Mouse (Mus musculus): Measurements from ENCODE around the gene Tom1. TPM values are rescaled to one million over a fixed set of nuclear protein-coding genes. Genes with fewer than 3 reads are reported as not detected.
A peak's percentile ranks its signal among the peaks of the same experiment; 100 is the strongest.

Gene Tom1
- total RNA-seq (2021), result 10 to 100 TPM; 45.9 to 49.7 TPM
- long read RNA-seq, experiment 1, transcript Tom1-202 (15 exons, 2,267 nt), result major isoform, 62 of 92 reads
- long read RNA-seq, experiment 1, partial matches to known transcripts, result 0 of 92 reads
- long read RNA-seq, experiment 1, other reads (novel, unspliced or antisense), result 29 of 92 reads
- long read RNA-seq, experiment 2, transcript Tom1-202 (15 exons, 2,267 nt), result major isoform, 65 of 91 reads
- long read RNA-seq, experiment 2, partial matches to known transcripts, result 2 of 91 reads
- long read RNA-seq, experiment 2, other reads (novel, unspliced or antisense), result 20 of 91 reads

GRCm38 (mm10) chr8:75033511-75034243, at the start of gene Tom1:
Gene Tom1 (plus strand): TSS chr8:75033705.
- no peak for TF ChIP-seq CTCF (IDR thresholded peaks at IDR 0.05)
- Histone ChIP-seq H3K4me3 (peak within 1 kb of the TSS; percentile 82), H3K27ac (peak within 1 kb of the TSS; percentile 99)
- DNase-seq, result peak; percentile 99
- intact Hi-C loops (cut with DNase I), result loop anchor here (5.0 kb wide), 2 partner anchors 36 to 74 kb away; partner anchors contain the start of gene Mcm5

DNA sequence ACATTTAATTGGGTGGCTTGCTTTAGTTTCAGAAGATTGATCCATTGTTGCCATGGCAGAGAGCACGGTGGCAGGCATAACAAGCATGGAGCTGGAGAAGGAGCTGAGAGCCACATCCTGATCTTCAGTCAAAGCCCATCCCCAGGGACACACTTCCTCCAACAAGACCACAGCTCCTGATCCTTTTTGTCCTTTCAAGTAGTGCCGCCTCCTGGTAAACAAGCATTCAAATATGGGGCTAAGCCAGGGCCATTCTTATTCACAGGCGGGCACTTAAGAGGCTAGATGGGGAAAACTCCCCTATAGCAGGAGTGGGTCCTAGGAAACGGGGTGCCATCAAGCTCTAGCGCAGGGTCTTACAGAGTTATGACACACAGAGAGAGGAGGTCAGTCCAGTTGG, 46.1 kb upstream of the Tom1 start:
- intact Hi-C loops (cut with DNase I), result no loop called here

DNA sequence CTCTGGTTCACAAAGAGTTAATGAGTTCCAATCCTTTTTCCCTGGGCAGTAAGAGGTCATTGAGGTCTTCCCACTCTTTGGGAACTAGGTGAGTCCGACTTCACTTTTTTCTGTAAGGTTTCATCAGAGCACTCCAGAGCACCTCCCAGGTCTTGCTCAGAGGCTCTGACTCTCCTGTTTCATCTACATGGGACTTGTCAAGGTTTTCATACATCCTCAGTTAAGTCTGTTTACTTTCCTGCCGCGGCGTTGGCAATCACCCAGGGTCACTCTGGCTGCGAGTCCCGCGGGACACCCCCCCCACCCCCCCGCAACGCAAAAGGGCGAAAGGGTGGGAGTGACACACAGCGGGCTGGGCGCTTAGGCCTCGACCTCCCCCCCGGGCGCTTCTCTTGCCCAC, 43.5 kb upstream of the Tom1 start:
- Histone ChIP-seq H3K4me3 (peak overlapping the region; percentile 11; the same call in 1 of the 2 replicates), H3K27ac (no peak overlapping the region)
- intact Hi-C loops (cut with DNase I), result no loop called here
- DNase-seq, result no peak
- TF ChIP-seq CTCF (IDR thresholded peaks at IDR 0.05), result no peak

More for the DNA sequence above, 46.1 kb upstream of the Tom1 start:
- TF ChIP-seq CTCF (IDR thresholded peaks at IDR 0.05), result no peak
- Histone ChIP-seq H3K27ac (no peak overlapping the region), H3K4me3 (no peak overlapping the region)
- no peak for DNase-seq

DNA sequence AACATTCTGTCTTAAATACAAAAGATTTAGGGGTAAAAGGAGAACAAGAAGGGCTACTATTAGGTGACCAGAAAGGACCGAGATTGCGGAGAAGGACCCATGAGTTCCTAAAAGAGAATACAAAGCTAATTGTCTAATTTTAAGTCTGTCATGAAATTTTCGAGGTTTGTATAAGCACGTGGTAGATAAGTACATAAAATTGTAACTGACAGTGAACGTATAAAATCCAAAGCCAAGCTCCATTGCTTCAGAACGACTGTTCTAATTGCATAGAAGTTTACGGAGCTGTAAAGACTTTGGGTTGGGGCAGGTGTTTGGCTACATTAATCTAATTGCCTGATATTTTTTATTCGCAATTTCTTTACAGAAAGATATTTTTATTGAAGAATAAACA, 40.4 kb upstream of the Tom1 start, which contains the start of gene Hmgxb4:
Gene Hmgxb4 (plus strand): TSS at position 276 of the 394 bp plus-strand sequence.
- Histone ChIP-seq H3K27ac (peak within 1 kb of the TSS; percentile 99), H3K4me3 (peak within 1 kb of the TSS; percentile 96)
- intact Hi-C loops (cut with DNase I), result no loop called here
- DNase-seq, result no peak
- no peak for TF ChIP-seq CTCF (IDR thresholded peaks at IDR 0.05)

DNA sequence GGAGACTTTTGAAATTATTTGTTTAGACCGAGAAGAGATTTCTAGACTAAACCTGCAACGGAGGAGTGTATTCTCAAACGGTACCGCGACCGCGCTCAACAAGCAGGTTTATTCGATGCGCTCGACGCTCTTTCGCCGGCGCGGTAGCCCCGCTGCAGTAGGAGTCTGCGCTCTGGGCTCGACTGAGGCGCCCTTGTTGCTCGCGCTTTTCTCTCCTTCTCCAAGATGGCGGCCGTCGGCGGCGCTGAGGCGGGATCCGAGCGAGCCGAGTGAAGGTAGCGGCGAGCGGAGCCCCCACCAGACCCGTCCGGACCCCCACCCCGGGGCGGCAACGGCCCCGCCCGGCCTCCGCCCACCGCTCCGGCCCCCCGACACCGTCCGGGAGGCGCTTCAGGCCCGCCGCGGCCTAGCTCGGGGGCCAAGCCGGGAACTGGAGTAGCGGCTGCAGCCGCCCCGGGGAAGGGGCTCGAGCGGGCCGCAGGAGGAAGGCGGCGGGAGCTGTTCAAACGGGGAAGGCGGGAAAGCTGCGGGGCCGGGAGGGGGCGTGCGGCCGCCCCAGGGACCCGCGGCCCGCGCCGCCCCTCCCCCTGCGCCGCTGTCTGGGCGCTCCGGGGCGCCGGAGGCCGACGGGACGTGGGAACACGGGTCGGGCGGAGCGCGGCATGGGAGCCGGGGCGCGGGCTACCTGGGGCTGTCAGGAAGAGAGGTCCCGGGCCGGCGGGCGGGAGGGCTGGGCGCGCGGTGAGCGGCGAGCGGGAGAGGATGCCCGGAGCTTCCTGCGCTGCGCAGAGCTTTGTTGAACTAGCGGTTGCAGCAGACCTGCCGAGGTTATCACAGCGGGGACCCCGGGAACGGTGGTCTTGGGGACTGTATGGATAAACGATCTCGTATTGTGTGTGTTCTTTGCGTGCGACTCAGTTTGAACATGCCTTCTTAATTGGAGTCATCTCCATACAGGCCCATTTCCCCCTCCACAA, 39.7 kb upstream of the Tom1 start:
- DNase-seq, result peak; percentile 92
- Histone ChIP-seq H3K4me3 (peak overlapping the region; percentile 96), H3K27ac (peak overlapping the region; percentile 99)
- TF ChIP-seq CTCF (IDR thresholded peaks at IDR 0.05), result peak; percentile 31
- intact Hi-C loops (cut with DNase I), result loop anchor here (2.0 kb wide), 1 partner anchor 115 kb away; the partner anchor contains the start of gene Mcm5

DNA sequence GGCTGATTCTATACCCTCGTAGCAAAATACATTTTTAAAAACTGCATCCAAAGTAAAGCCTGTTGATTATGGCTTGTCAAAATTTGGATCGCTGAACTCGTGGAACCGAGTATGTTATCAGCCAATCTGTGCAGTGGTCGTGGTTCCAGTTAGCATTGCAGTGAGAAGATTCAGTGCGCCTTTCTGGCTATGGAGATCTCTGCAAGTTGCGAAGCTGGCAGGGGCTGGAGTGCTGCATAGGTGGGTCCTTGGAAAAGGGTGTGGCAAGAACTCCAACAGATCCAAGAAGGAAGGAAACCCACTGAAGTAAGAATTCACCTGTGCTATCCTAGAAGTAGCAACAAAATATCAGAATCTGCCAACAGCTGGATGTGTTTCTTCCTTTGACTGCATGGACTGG, 39.0 kb upstream of the Tom1 start:
- Histone ChIP-seq H3K27ac (peak overlapping the region; percentile 99), H3K4me3 (peak overlapping the region; percentile 96)
- TF ChIP-seq CTCF (IDR thresholded peaks at IDR 0.05), result no peak
- DNase-seq, result no peak
- intact Hi-C loops (cut with DNase I), result loop anchor here (2.0 kb wide), 1 partner anchor 114 kb away; the partner anchor contains the start of gene Mcm5

DNA sequence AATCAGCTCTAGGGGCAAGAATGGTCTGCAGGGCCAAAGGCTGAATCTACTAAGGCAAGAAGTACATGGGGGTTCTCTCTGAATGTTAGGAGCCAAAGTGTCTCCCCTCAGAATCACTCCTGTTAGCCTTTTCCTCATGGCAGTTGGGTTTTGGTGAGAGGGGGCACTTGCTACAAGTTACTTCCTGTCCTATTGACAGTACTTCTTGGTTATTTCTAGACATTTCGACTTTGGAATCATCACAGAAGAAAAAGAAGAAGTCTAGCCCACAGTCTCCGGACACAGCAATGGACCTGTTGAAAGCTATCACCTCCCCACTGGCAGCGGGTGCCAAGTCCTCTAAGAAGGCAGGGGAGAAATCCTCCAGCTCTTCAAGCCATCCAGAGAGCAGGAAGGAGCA, 33.1 kb upstream of the Tom1 start:
- no peak for TF ChIP-seq CTCF (IDR thresholded peaks at IDR 0.05)
- intact Hi-C loops (cut with DNase I), result no loop called here
- DNase-seq, result no peak
- Histone ChIP-seq H3K27ac (no peak overlapping the region), H3K4me3 (no peak overlapping the region)

GRCm38 (mm10) chr8:75008826-75009225, 24.7 kb upstream of the Tom1 start:
- no peak for DNase-seq
- H3K4me3 ChIP-seq, result no peak overlapping the region
- intact Hi-C loops (cut with DNase I), result no loop called here
- no peak overlapping the region for H3K27ac ChIP-seq
- TF ChIP-seq CTCF (IDR thresholded peaks at IDR 0.05), result no peak

DNA sequence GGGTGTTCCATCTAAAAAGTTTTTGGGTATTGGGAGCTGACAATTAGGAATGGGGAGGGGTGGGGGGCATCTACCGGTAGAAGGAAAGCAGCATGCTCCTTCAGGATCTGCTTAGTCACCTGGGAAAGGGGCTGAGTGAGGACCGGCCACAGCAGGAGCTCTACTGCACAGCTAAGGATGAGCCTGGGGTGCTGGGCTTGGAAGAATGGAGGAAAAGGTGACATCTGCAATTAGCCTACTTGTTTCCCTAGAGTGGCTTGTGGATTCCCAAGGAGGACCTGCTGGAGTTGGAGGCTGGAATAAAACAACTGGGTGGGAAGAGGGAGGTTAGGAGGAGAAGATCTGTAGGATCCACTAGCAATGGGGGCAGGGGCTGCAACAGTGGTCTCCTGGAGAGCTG, 19.9 kb upstream of the Tom1 start:
- H3K4me3 ChIP-seq, result no peak overlapping the region
- intact Hi-C loops (cut with DNase I), result no loop called here

DNA sequence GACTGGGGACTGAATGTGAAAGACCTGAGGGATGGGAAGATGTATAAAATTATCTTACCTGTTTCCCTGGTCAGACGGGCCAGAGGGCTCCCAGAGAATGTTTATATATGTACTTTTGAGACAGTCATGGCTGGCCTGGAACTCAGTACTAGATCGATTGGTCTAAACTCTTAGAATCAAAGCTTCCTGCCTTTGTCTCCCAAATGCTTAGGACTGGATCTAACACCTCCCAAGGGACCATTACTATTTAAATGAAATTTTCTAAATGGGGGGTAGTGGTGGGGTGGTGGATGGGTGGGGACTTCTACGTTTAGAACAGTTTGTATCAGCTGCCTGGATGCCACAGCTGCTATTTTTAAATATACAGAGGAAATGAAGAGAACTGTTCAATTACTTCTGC, 19.5 kb upstream of the Tom1 start:
- 0 out of 2 replicates have a peak overlapping the region, but pooled peaks have one; percentile 31 for H3K27ac ChIP-seq
- no peak for TF ChIP-seq CTCF (IDR thresholded peaks at IDR 0.05)
- intact Hi-C loops (cut with DNase I), result no loop called here
- DNase-seq, result no peak
- H3K4me3 ChIP-seq, result no peak overlapping the region

More for the DNA sequence above, 19.9 kb upstream of the Tom1 start:
- TF ChIP-seq CTCF (IDR thresholded peaks at IDR 0.05), result no peak
- no peak for DNase-seq
- 0 out of 2 replicates have a peak overlapping the region, but pooled peaks have one; percentile 31 for H3K27ac ChIP-seq

- no peak overlapping the region for H3K4me3 ChIP-seq
- no peak for DNase-seq
- no peak overlapping the region for H3K27ac ChIP-seq
- intact Hi-C loops (cut with DNase I), result no loop called here
- no peak for TF ChIP-seq CTCF (IDR thresholded peaks at IDR 0.05)
Observed at GRCm38 (mm10) chr8:75015981-75016380, 17.5 kb upstream of the Tom1 start.

- DNase-seq, result no peak
- Histone ChIP-seq H3K4me3 (no peak overlapping the region), H3K27ac (no peak overlapping the region)
- intact Hi-C loops (cut with DNase I), result no loop called here
- no peak for TF ChIP-seq CTCF (IDR thresholded peaks at IDR 0.05)
Observed at GRCm38 (mm10) chr8:75016422-75016821, 17.1 kb upstream of the Tom1 start.
